Mouse (Mus musculus) kidney, adult 2 months (tissue): ENCODE results near the gene Dock4.

Source experiments
- CTCF ChIP-seq: fragments of 200-500 bp; conservative IDR thresholded peaks from 2 replicates; pipeline ENCODE4 v1.5.1; 2011; ENCODE audit warnings: low read depth, mild to moderate bottlenecking, control low read depth, low read length, moderate library complexity, mixed read lengths; ENCODE audit not compliant: insufficient read depth, insufficient read length
- POLR2A ChIP-seq: fragments of 200-500 bp; IDR thresholded peaks from one replicate; pipeline ENCODE4 v1.6.1; 2011; ENCODE audit warnings: low read depth, low read length, control low read depth

DNA sequence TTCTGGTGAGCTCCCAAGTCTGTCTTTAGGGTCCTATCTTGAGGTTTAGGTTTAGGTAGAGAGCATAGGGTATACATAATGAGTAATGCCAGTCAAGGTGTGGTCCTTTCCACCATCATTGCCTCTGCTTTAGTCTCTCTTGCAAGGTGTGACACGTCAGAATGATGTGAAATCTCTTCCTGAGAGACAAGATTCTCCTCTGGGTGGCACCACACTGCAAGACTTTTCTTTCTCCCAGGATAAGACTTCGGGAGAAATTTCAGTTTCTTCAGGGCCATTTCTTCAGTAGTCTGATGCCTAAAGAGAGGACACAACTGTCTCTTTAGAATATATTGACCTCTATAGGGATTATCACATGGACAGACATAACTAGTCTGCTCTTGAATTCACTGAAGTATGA, 282.6 kb downstream of the Dock4 start:
- TF ChIP-seq CTCF (no peak), POLR2A (no peak)
